Mouse (Mus musculus): ENCODE measurements around the gene Zfp3. TPM values are rescaled to one million over a fixed set of nuclear protein-coding genes. Genes with fewer than 3 reads are reported as not detected.

Zfp3 gene
- polyA plus RNA-seq (2012), result 1.4 and 1.6 TPM in 2 replicates

GRCm38 (mm10) chr11:70763936-70764808 lies at the start of gene Zfp3:
TSS of gene Zfp3 (plus strand) at chr11:70764209.

GRCm38 (mm10) chr11:70812365-70812764 lies 48.4 kb downstream of the Zfp3 start, which contains the start of gene Scimp:
TSS of gene Scimp (minus strand) at chr11:70812586.

Other genes with a start within 250 kb of the Zfp3 start
- gene Vmo1, start 249.6 kb upstream of the Zfp3 start, polyA plus RNA-seq (2012), result not detected in 2 replicates
- gene Gltpd2, start 245.0 kb upstream of the Zfp3 start, polyA plus RNA-seq (2012), result not detected in 2 replicates
- gene Psmb6, start 238.8 kb upstream of the Zfp3 start, polyA plus RNA-seq (2012), result 185 and 211 TPM in 2 replicates
- not detected in 2 replicates for gene Gm40193, start 231.3 kb upstream of the Zfp3 start, polyA plus RNA-seq (2012)
- 1.1 TPM in 2 replicates for gene Pld2, start 224.1 kb upstream of the Zfp3 start, polyA plus RNA-seq (2012)
- 117 and 179 TPM in 2 replicates for gene Mink1, start 201.3 kb upstream of the Zfp3 start, polyA plus RNA-seq (2012)
- gene 4930544D05Rik, start 148.4 kb upstream of the Zfp3 start, polyA plus RNA-seq (2012), result 0.17 TPM in 1 of 2 replicates, not detected in the other
- 1.0 and 1.2 TPM in 2 replicates for gene Chrne, start 145.0 kb upstream of the Zfp3 start, polyA plus RNA-seq (2012)
- 3.5 and 6.6 TPM in 2 replicates for gene Gp1ba, start 125.1 kb upstream of the Zfp3 start, polyA plus RNA-seq (2012)
- 78.2 and 81.9 TPM in 2 replicates for gene Rnf167, start 117.0 kb upstream of the Zfp3 start, polyA plus RNA-seq (2012)
- gene Slc25a11, start 116.7 kb upstream of the Zfp3 start, polyA plus RNA-seq (2012), result 60.3 and 74.3 TPM in 2 replicates
- 3,087 and 3,292 TPM in 2 replicates for gene Pfn1, start 109.6 kb upstream of the Zfp3 start, polyA plus RNA-seq (2012)
- gene Eno3, start 107.0 kb upstream of the Zfp3 start, polyA plus RNA-seq (2012), result 3.1 and 4.0 TPM in 2 replicates
- gene Spag7, start 94.8 kb upstream of the Zfp3 start, polyA plus RNA-seq (2012), result 143 and 161 TPM in 2 replicates
- 24.6 and 31.2 TPM in 2 replicates for gene Camta2, start 76.1 kb upstream of the Zfp3 start, polyA plus RNA-seq (2012)
- gene Inca1, start 64.1 kb upstream of the Zfp3 start, polyA plus RNA-seq (2012), result not detected in 2 replicates
- gene Kif1c, start 63.7 kb upstream of the Zfp3 start, polyA plus RNA-seq (2012), result 18.0 and 20.3 TPM in 2 replicates
- gene Scimp, start 48.4 kb downstream of the Zfp3 start, polyA plus RNA-seq (2012), result not detected in 2 replicates
- 14.1 and 14.7 TPM in 2 replicates for gene Rabep1, start 80.6 kb downstream of the Zfp3 start, polyA plus RNA-seq (2012)
- gene Nup88, start 205.8 kb downstream of the Zfp3 start, polyA plus RNA-seq (2012), result 48.8 and 50.1 TPM in 2 replicates
- gene Rpain, start 206.0 kb downstream of the Zfp3 start, polyA plus RNA-seq (2012), result 10.0 and 15.1 TPM in 2 replicates
- 585 and 621 TPM in 2 replicates for gene C1qbp, start 218.8 kb downstream of the Zfp3 start, polyA plus RNA-seq (2012)
- 12.1 and 15.0 TPM in 2 replicates for gene Dhx33, start 240.2 kb downstream of the Zfp3 start, polyA plus RNA-seq (2012)

Data from megakaryocyte-erythroid progenitor cell, adult 5 weeks (primary cell).